Mouse (Mus musculus) thymus, adult 2 months (tissue): Measurements from ENCODE around the gene Mgat4b. TPM values are rescaled to one million over a fixed set of nuclear protein-coding genes. Genes with fewer than 3 reads are reported as not detected.

Experiments used
- DNase-seq: peaks from one replicate; pipeline ENCODE4 v3.0.0; 2021
- H3K27ac ChIP-seq: fragments of 200-500 bp; 2 replicates; pipeline ENCODE4 v1.5.1; 2012; ENCODE audit warnings: low read length, control low read depth; ENCODE audit not compliant: control insufficient read depth, insufficient read depth
- H3K27me3 ChIP-seq: fragments of 200-500 bp; 2 replicates; pipeline ENCODE4 v1.6.1; 2012; ENCODE audit warnings: mild to moderate bottlenecking, low read length, moderate library complexity, mixed read lengths; ENCODE audit not compliant: control insufficient read depth, insufficient read depth
- H3K36me3 ChIP-seq: fragments of 200-500 bp; 2 replicates; pipeline ENCODE4 v1.6.1; 2012; ENCODE audit warnings: mild to moderate bottlenecking, low read length, moderate library complexity; ENCODE audit not compliant: control insufficient read depth, insufficient read depth
- H3K4me1 ChIP-seq: fragments of 200-500 bp; replicated peaks from 2 replicates; pipeline ENCODE4 v1.6.1; 2012; ENCODE audit warnings: low read length; ENCODE audit not compliant: control insufficient read depth, insufficient read depth
- H3K4me3 ChIP-seq: fragments of 200-500 bp; 2 replicates; pipeline ENCODE4 v1.5.1; 2012; ENCODE audit warnings: mild to moderate bottlenecking, low read length, control low read depth, moderate library complexity; ENCODE audit not compliant: control insufficient read depth, insufficient read depth
- CTCF ChIP-seq: fragments of 200-500 bp; IDR thresholded peaks from 2 replicates; pipeline ENCODE4 v1.5.1; 2012; ENCODE audit warnings: mild to moderate bottlenecking, control low read depth, low read length, moderate library complexity, borderline replicate concordance; ENCODE audit not compliant: control insufficient read depth, poor library complexity, insufficient read depth; ENCODE audit errors: extremely low read depth
- POLR2A ChIP-seq: fragments of 200-500 bp; IDR thresholded peaks from 2 replicates; pipeline ENCODE4 v1.6.1; 2012; ENCODE audit warnings: mild to moderate bottlenecking, low read length, control low read depth, moderate library complexity; ENCODE audit not compliant: control insufficient read depth, poor library complexity, insufficient read depth; ENCODE audit errors: extremely low read depth
- WGBS: fragments of 180-500 bp; shearing (Covaris S2); methylation state at CpG from one replicate; pipeline ENCODE4 v1.1.7; 2018; 5-methylcytosine and 5-hydroxymethylcytosine counted together
- polyA plus RNA-seq: library from polyadenylated mRNA; depleted of rRNA; stranded (reverse); fragments of >200 nt; gene quantifications from 2 replicates; pipeline ENCODE4 v1.2.3, GENCODE M21; 2012

Mgat4b gene
- polyA plus RNA-seq, 1 experiment, result 29.5 TPM

- no peak overlapping the region for H3K27ac ChIP-seq
- DNase-seq, result no peak
- no peak overlapping the region for H3K4me3 ChIP-seq
- WGBS, result 94% methylated on average over 1 of the region's 1 CpGs
- peaks cover 21% of the 10 kb centered on the region for H3K36me3 ChIP-seq
- no peaks in the 10 kb centered on the region for H3K4me1 ChIP-seq
- H3K27me3 ChIP-seq, result no peaks in the 10 kb centered on the region
- no peak for TF ChIP-seq CTCF
- TF ChIP-seq POLR2A, result no peak
Observed at GRCm38 (mm10) chr11:50269885-50270284, 59.2 kb downstream of the Mgat4b start.

- peaks cover 5% of the 10 kb centered on the region for H3K4me1 ChIP-seq
- H3K27me3 ChIP-seq, result no peaks in the 10 kb centered on the region
- no peak overlapping the region for H3K4me3 ChIP-seq
- DNase-seq, result no peak
- WGBS, result 96% methylated on average over 2 of the region's 2 CpGs
- H3K27ac ChIP-seq, result no peak overlapping the region
- TF ChIP-seq POLR2A (no peak), CTCF (no peak)
- H3K36me3 ChIP-seq, result no peaks in the 10 kb centered on the region
Observed at GRCm38 (mm10) chr11:50272819-50273218, 62.1 kb downstream of the Mgat4b start.

GRCm38 (mm10) chr11:50275077-50275476 is 64.4 kb downstream of the Mgat4b start:
- DNase-seq, result no peak
- no peak overlapping the region for H3K4me3 ChIP-seq
- TF ChIP-seq POLR2A, result no peak
- no peak for TF ChIP-seq CTCF
- 47% methylated on average over 2 of the region's 2 CpGs for WGBS
- H3K27me3 ChIP-seq, result no peaks in the 10 kb centered on the region
- no peaks in the 10 kb centered on the region for H3K36me3 ChIP-seq
- no peak overlapping the region for H3K27ac ChIP-seq
- peaks cover 5% of the 10 kb centered on the region for H3K4me1 ChIP-seq

- no peak overlapping the region for H3K27ac ChIP-seq
- DNase-seq, result no peak
- no peaks in the 10 kb centered on the region for H3K27me3 ChIP-seq
- H3K36me3 ChIP-seq, result no peaks in the 10 kb centered on the region
- peaks cover 8% of the 10 kb centered on the region for H3K4me1 ChIP-seq
- no peak for TF ChIP-seq CTCF
- no peak for TF ChIP-seq POLR2A
- H3K4me3 ChIP-seq, result no peak overlapping the region
- 55% methylated on average over 5 of the region's 5 CpGs for WGBS
Observed at GRCm38 (mm10) chr11:50275568-50276151, 65.0 kb downstream of the Mgat4b start.

- DNase-seq, result no peak
- H3K4me1 ChIP-seq, result peaks cover 10% of the 10 kb centered on the region
- TF ChIP-seq CTCF, result no peak
- no peak for TF ChIP-seq POLR2A
- H3K36me3 ChIP-seq, result no peaks in the 10 kb centered on the region
- no peaks in the 10 kb centered on the region for H3K27me3 ChIP-seq
- H3K4me3 ChIP-seq, result no peak overlapping the region
- H3K27ac ChIP-seq, result no peak overlapping the region
Observed at GRCm38 (mm10) chr11:50277025-50277424, 66.3 kb downstream of the Mgat4b start.

GRCm38 (mm10) chr11:50277706-50278105 is 67.0 kb downstream of the Mgat4b start:
- TF ChIP-seq POLR2A (no peak), CTCF (no peak)
- no peak overlapping the region for H3K4me3 ChIP-seq
- H3K27ac ChIP-seq, result no peak overlapping the region
- 98% methylated on average over 6 of the region's 6 CpGs for WGBS
- H3K36me3 ChIP-seq, result no peaks in the 10 kb centered on the region
- no peak for DNase-seq
- no peaks in the 10 kb centered on the region for H3K27me3 ChIP-seq
- peaks cover 10% of the 10 kb centered on the region for H3K4me1 ChIP-seq

GRCm38 (mm10) chr11:50279005-50279404 is 68.3 kb downstream of the Mgat4b start:
- 87% methylated on average over 4 of the region's 4 CpGs for WGBS
- no peaks in the 10 kb centered on the region for H3K27me3 ChIP-seq
- peaks cover 10% of the 10 kb centered on the region for H3K4me1 ChIP-seq
- TF ChIP-seq POLR2A (no peak), CTCF (no peak)
- DNase-seq, result no peak
- H3K27ac ChIP-seq, result no peak overlapping the region
- no peaks in the 10 kb centered on the region for H3K36me3 ChIP-seq
- no peak overlapping the region for H3K4me3 ChIP-seq
